Mouse (Mus musculus) thymus, adult 2 months (tissue): Measurements from ENCODE around the gene Slc19a1. TPM values are rescaled to one million over a fixed set of nuclear protein-coding genes. Genes with fewer than 3 reads are reported as not detected.
A peak's percentile ranks its signal among the peaks of the same experiment; 100 is the strongest.

ENCODE experiments used
- DNase-seq: peaks from one replicate; pipeline ENCODE4 v3.0.0; 2021
- H3K27ac ChIP-seq: fragments of 200-500 bp; 2 replicates; pipeline ENCODE4 v1.5.1; 2012; ENCODE audit warnings: low read length, control low read depth; ENCODE audit not compliant: control insufficient read depth, insufficient read depth
- H3K27me3 ChIP-seq: fragments of 200-500 bp; 2 replicates; pipeline ENCODE4 v1.6.1; 2012; ENCODE audit warnings: mild to moderate bottlenecking, low read length, moderate library complexity, mixed read lengths; ENCODE audit not compliant: control insufficient read depth, insufficient read depth
- H3K36me3 ChIP-seq: fragments of 200-500 bp; 2 replicates; pipeline ENCODE4 v1.6.1; 2012; ENCODE audit warnings: mild to moderate bottlenecking, low read length, moderate library complexity; ENCODE audit not compliant: control insufficient read depth, insufficient read depth
- H3K4me1 ChIP-seq: fragments of 200-500 bp; replicated peaks from 2 replicates; pipeline ENCODE4 v1.6.1; 2012; ENCODE audit warnings: low read length; ENCODE audit not compliant: control insufficient read depth, insufficient read depth
- H3K4me3 ChIP-seq: fragments of 200-500 bp; 2 replicates; pipeline ENCODE4 v1.5.1; 2012; ENCODE audit warnings: mild to moderate bottlenecking, low read length, control low read depth, moderate library complexity; ENCODE audit not compliant: control insufficient read depth, insufficient read depth
- CTCF ChIP-seq: fragments of 200-500 bp; IDR thresholded peaks from 2 replicates; pipeline ENCODE4 v1.5.1; 2012; ENCODE audit warnings: mild to moderate bottlenecking, control low read depth, low read length, moderate library complexity, borderline replicate concordance; ENCODE audit not compliant: control insufficient read depth, poor library complexity, insufficient read depth; ENCODE audit errors: extremely low read depth
- POLR2A ChIP-seq: fragments of 200-500 bp; IDR thresholded peaks from 2 replicates; pipeline ENCODE4 v1.6.1; 2012; ENCODE audit warnings: mild to moderate bottlenecking, low read length, control low read depth, moderate library complexity; ENCODE audit not compliant: control insufficient read depth, poor library complexity, insufficient read depth; ENCODE audit errors: extremely low read depth
- WGBS: fragments of 180-500 bp; shearing (Covaris S2); methylation state at CpG from one replicate; pipeline ENCODE4 v1.1.7; 2018; 5-methylcytosine and 5-hydroxymethylcytosine counted together
- polyA plus RNA-seq: library from polyadenylated mRNA; depleted of rRNA; stranded (reverse); fragments of >200 nt; gene quantifications from 2 replicates; pipeline ENCODE4 v1.2.3, GENCODE M21; 2012; rRNA removed

The Slc19a1 gene
- 97.7 and 110 TPM in 2 replicates for polyA plus RNA-seq

DNA sequence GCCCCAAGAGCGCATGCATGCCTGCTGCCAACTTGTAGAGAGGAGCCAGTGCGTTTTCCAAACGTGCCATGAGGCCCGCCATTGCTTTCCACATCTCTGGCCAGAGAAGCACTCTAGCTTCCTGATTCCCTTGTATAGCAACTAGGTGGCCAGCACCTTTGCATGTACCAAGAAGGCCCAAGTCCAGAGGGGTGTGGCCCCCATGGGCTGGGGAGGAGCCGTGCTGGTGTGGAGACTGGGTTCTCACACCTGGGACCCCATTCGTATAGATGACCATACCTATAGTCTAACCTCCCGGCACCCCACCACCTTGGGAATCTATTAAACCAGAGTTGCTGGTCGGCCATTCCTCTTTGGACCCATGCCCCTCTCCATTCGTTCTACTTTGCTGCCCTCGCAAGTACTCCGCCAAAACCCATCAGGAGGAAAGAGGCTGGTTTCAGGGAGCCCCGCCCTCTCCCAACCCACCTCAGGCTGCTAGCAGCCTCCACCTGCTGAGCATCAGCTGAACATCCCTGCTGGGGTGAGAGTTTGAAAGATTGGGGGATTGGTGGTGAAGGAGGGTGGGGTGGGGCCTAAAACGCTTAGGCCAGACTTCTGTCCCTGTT, at the start of gene Slc19a1:
Gene Slc19a1 (plus strand): TSS at position 474 of the 608 bp plus-strand sequence.
- WGBS, result 92% methylated on average over 13 of the region's 13 CpGs
- Histone ChIP-seq H3K27me3 (no peaks in the 10 kb centered on the region), H3K36me3 (no peaks in the 10 kb centered on the region), H3K4me1 (peaks cover 23% of the 10 kb centered on the region), H3K27ac (no peak within 1 kb of the TSS), H3K4me3 (peak within 1 kb of the TSS; percentile 77)
- DNase-seq, result no peak
- no peak for TF ChIP-seq POLR2A

GRCm38 (mm10) chr10:76988586-76988985, 43.5 kb upstream of the Slc19a1 start:
- no peak for DNase-seq
- WGBS, result 84% methylated on average over 5 of the region's 5 CpGs
- H3K4me1 ChIP-seq, result no peaks in the 10 kb centered on the region
- no peak overlapping the region for H3K27ac ChIP-seq
- no peak overlapping the region for H3K4me3 ChIP-seq
- no peaks in the 10 kb centered on the region for H3K27me3 ChIP-seq
- TF ChIP-seq CTCF (no peak), POLR2A (no peak)
- no peaks in the 10 kb centered on the region for H3K36me3 ChIP-seq

GRCm38 (mm10) chr10:76992456-76992855, 39.6 kb upstream of the Slc19a1 start:
- no peaks in the 10 kb centered on the region for H3K27me3 ChIP-seq
- TF ChIP-seq CTCF (no peak), POLR2A (no peak)
- no peak for DNase-seq
- H3K4me1 ChIP-seq, result no peaks in the 10 kb centered on the region
- H3K36me3 ChIP-seq, result no peaks in the 10 kb centered on the region
- no peak overlapping the region for H3K4me3 ChIP-seq
- WGBS, result 61% methylated on average over 3 of the region's 3 CpGs
- no peak overlapping the region for H3K27ac ChIP-seq

GRCm38 (mm10) chr10:76997759-76998513, 34.1 kb upstream of the Slc19a1 start:
- H3K27me3 ChIP-seq, result no peaks in the 10 kb centered on the region
- H3K27ac ChIP-seq, result no peak overlapping the region
- H3K4me1 ChIP-seq, result no peaks in the 10 kb centered on the region
- DNase-seq, result no peak
- H3K4me3 ChIP-seq, result no peak overlapping the region
- no peak for TF ChIP-seq POLR2A
- no peaks in the 10 kb centered on the region for H3K36me3 ChIP-seq
- 84% methylated on average over 17 of the region's 17 CpGs for WGBS

DNA sequence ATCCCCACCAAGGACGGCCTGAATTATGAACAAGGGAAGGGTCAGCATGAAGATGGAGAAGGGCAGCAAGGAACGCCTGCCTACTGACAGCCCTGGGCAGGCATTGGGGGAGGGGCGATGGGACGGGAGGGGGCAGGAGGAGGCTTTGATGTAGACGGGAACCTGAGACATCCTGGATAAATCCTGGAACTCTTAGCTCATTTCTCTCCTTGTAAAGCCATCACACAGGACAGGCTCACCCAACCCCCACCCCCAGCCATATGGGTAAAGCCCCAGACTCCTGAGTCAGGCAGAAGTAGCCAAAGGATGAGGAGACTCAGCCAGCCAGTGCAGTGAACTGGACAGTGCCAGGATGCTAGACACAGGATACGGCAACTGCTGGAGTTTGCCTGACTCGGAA, 27.1 kb upstream of the Slc19a1 start:
- H3K27me3 ChIP-seq, result no peaks in the 10 kb centered on the region
- H3K4me1 ChIP-seq, result no peaks in the 10 kb centered on the region
- no peak overlapping the region for H3K4me3 ChIP-seq
- 81% methylated on average over 7 of the region's 7 CpGs for WGBS
- TF ChIP-seq POLR2A, result no peak
- no peak for TF ChIP-seq CTCF
- H3K27ac ChIP-seq, result no peak overlapping the region
- no peaks in the 10 kb centered on the region for H3K36me3 ChIP-seq
- no peak for DNase-seq

- TF ChIP-seq CTCF, result no peak
- Histone ChIP-seq H3K27me3 (no peaks in the 10 kb centered on the region), H3K36me3 (no peaks in the 10 kb centered on the region), H3K4me3 (no peak overlapping the region), H3K4me1 (no peaks in the 10 kb centered on the region), H3K27ac (no peak overlapping the region)
- no peak for DNase-seq
- 90% methylated on average over 8 of the region's 8 CpGs for WGBS
These were observed 24.5 kb upstream of the Slc19a1 start for GRCm38 (mm10) chr10:77007433-77008108.
